Mouse (Mus musculus): ENCODE data around the gene Aldh4a1.

Gene Aldh4a1

GRCm38 (mm10) chr4:139683728-139684638, 61.3 kb downstream of the Aldh4a1 start:
- DNase-seq: no peak

- peak; percentile 79 to 88 for DNase-seq
Observed at GRCm38 (mm10) chr4:139684639-139685017, 62.0 kb downstream of the Aldh4a1 start.

GRCm38 (mm10) chr4:139688058-139688457, 65.4 kb downstream of the Aldh4a1 start:
- no peak for DNase-seq

- DNase-seq: peak in 1 of 2 experiments; percentile 47
Observed at GRCm38 (mm10) chr4:139689627-139690269, 67.1 kb downstream of the Aldh4a1 start.

- no peak for DNase-seq
Observed at GRCm38 (mm10) chr4:139693315-139693714, 70.6 kb downstream of the Aldh4a1 start.

- DNase-seq: no peak
Observed at GRCm38 (mm10) chr4:139697755-139698154, 75.1 kb downstream of the Aldh4a1 start.

- no peak for DNase-seq
Observed at GRCm38 (mm10) chr4:139698602-139699001, 75.9 kb downstream of the Aldh4a1 start.
